Mouse (Mus musculus): Measurements from ENCODE around the gene Mff.

GRCm38 (mm10) chr1:82725875-82726185, 1.1 kb downstream of the Mff start:
- TF ChIP-seq POLR2A (IDR thresholded peaks at IDR 0.05; ENCODE audit: insufficient read depth, low read depth, low read length) (no peak), CTCF (IDR thresholded peaks at IDR 0.05; ENCODE audit: insufficient read depth, low read depth, low read length) (no peak)
